Mouse (Mus musculus) cerebellum, adult 2 months (tissue): Measurements from ENCODE around the gene 1810062G17Rik.

Source experiments
- CTCF ChIP-seq: fragments of 200-500 bp; IDR thresholded peaks from 2 replicates; pipeline ENCODE4 v1.5.1; 2011; ENCODE audit warnings: low read depth, mild to moderate bottlenecking, control low read depth, low read length, moderate library complexity, borderline replicate concordance; ENCODE audit not compliant: insufficient read depth
- POLR2A ChIP-seq: fragments of 200-500 bp; IDR thresholded peaks from 2 replicates; pipeline ENCODE4 v1.6.1; 2011; ENCODE audit warnings: low read length, control low read depth, borderline replicate concordance; ENCODE audit not compliant: insufficient read depth

DNA sequence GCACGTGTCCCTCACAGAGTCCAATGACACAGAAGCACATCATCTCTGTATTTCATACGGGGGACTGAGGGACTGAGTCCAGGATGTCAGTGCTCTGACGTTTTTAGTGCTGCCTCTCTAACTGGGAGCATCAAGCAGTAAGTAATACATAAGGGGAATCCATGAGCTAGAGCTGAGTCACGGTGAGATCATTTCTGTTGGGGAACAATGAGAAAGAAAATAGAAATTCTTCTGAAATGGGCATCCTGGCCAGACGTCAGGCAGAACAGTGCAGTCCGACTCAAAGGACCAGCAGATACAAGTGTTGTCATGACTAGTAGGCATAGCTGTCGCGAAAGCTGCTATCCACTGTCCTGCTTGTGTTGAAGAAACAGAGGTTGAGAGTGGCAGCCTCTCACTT lies 25.2 kb downstream of the 1810062G17Rik start:
- TF ChIP-seq POLR2A (no peak), CTCF (no peak)
